Mouse (Mus musculus) right cerebral cortex, adult 18-20 months (tissue): ENCODE results near the gene Tmem128.

Experiments used
- DNase-seq: peaks from one replicate; pipeline ENCODE4 v3.0.0; 2022; ENCODE audit warnings: mixed read lengths

Gene Tmem128

GRCm38 (mm10) chr5:38277936-38278600 lies 18.1 kb downstream of the Tmem128 start:
- DNase-seq = no peak

- no peak for DNase-seq
Observed at GRCm38 (mm10) chr5:38280075-38280474, 20.1 kb downstream of the Tmem128 start.

GRCm38 (mm10) chr5:38285724-38286123 lies 25.7 kb downstream of the Tmem128 start:
- DNase-seq = no peak

DNA sequence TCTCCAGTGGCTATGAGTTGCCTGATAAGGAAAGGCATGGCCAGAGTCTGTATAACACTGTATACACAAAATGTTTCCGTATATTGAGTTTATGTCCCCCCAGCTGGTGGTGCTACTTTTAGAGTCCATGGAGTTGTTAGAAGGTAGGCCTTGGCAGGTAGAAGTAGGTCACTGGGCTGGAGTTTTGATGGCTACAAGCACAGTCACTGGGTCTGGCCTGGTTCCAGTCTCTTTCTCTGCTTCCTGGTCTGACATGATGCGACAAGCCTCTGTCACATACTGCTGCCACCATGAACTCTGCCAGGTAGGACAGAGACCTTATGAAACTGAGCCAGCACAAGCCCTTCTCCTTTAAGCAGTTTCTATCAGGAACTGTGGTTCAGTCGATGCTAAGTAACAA lies 28.5 kb downstream of the Tmem128 start:
- DNase-seq = no peak

DNA sequence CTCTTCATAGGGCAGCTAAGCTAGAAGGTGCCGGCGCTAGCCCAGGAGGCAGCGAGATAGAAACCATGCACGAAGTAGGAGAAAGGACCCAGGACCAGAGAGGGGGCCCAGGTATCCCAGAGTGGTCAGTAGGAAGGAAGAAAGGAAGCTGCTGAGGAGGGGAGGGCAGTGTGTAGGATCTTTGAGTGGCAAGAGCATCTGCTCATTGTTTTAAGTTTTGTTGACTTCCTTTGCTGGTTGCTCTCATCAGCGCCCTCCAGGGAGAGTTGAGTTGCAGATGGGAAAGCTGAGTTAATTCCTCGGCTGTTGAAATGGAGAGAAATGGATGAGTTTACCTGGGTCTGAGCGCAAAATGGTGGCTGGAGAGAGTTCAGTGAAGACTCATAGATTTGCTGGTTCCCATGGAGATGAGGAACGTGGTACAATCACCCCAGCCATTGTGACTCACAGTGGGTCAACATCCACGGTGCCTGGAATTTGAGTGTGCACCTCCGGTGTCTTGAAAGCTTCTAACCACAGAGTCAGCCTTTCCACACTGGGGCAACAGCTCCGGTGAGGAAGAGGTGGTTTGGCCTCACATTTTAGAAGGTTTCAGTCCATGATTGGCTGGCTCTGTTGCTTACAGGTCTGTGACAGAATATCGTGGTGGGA lies 41.9 kb downstream of the Tmem128 start:
- no peak for DNase-seq

- no peak for DNase-seq
Observed at GRCm38 (mm10) chr5:38302651-38303050, 42.7 kb downstream of the Tmem128 start.

- no peak for DNase-seq
Observed at GRCm38 (mm10) chr5:38305241-38305640, 45.3 kb downstream of the Tmem128 start.

- DNase-seq = peak; percentile 90
Observed at GRCm38 (mm10) chr5:38307255-38308101, 47.5 kb downstream of the Tmem128 start.

- peak; percentile 59 for DNase-seq
Observed at GRCm38 (mm10) chr5:38308873-38309272, 48.9 kb downstream of the Tmem128 start.

GRCm38 (mm10) chr5:38309795-38310194 lies 49.8 kb downstream of the Tmem128 start:
- DNase-seq = no peak
